Mouse (Mus musculus): Measurements from ENCODE around the gene Ak8.

Gene Ak8

DNA sequence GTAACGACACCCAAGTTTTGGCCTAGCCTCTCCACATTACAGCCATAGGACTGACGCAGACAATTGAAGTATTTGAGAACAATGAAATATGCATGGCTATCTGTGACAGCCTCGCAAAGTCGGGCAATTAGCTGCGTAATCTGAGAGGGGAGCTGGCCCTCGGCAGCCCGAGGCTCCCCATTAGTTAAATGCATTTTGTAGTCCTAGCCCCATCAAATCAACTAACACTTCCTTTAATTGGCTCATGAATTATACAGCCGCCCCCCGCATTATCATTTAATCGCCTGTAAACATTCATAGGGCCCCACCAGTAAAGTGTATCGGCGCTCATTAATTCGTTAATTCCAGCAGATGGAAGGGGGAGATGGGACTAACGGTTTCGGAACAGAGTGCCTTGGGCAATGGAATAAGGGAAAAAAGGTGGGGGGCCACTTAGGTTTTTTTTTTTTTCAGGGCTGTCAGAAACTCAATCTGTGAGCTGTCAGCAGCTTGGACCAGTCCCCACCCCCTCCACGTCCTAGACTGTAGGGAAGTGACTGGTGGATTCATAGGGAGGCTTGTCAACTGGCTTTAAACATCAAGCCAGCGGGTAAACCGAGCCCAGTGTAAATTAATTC, 97.6 kb downstream of the Ak8 start:
- no peak for DNase-seq

DNA sequence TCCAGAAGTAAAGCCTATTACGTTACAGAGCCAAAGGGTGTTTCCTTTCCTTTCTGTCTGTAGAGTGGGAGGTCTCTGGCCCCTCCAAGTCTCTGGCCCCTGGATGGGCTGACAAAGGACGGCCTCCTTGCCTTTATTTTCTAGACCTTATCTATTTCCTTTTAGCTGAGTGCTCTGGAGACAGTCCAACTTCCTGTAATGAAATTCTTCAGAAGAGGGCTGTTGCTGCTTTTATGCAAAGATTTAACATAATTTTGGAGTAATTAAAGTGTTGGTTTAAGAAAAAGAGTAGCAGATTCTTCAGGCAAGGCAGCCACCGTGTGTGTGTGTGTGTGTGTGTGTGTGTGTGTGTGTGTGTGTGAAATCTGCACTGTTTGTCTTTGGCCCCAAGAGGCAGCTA, 98.4 kb downstream of the Ak8 start:
- DNase-seq, result no peak

DNA sequence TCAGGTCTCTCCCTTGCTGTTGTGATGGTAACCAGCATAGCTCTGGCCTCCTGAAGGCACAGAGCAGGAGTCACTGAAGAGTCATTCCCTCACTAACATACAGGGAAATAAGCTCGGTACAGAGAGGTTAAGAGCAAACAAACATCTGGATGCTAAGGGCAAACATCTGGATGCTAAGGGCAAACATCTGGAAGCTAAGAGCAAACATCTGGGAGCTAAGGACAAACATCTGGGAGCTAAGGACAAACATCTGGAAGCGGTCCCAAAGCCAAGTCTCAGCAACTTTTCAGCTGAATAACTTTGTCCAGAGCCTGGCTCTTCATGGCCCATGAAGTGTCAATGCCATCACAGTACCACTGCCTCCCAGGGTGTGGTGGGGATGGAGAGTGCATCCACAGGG, 99.6 kb downstream of the Ak8 start:
- DNase-seq, result no peak

DNA sequence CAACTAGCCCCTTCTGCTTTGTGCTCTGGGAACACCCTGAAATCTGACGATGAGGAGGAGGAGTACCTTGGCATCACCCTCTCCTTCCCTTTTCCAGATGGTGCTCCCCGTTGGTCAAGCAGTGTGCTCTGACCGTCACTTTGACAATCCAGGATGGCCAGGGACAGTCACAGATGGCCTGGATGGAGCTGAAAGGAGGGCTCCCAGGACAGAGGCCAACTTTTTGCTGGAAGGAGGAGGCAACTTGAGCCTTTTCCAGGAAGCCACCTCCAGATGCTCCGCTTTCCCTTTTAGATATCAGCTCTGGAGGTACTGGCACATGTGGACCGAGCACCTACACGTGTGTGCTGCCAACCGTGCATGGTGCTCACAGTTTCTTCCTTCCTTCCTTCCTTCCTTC, 103.4 kb downstream of the Ak8 start:
- DNase-seq, result no peak

DNA sequence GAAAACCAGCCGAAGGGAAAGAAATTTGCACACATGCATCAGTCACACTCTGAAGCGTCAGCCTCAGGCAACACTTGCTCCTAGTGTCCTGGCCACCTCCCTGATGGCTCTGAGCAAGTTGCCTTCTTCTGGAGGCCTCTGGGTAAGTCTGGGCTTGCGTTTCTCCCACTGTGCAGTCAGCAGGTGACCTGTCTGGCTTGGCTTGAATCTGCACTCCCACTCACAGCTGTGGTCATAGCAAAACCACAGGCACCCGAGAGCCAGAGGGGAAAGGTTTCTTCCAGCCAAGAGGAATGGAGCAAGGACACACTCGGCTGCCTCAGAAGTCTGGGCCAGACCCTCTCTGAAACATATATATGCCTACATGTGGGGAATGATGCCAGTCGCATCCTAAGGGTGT, 108.9 kb downstream of the Ak8 start:
- no peak for DNase-seq

DNA sequence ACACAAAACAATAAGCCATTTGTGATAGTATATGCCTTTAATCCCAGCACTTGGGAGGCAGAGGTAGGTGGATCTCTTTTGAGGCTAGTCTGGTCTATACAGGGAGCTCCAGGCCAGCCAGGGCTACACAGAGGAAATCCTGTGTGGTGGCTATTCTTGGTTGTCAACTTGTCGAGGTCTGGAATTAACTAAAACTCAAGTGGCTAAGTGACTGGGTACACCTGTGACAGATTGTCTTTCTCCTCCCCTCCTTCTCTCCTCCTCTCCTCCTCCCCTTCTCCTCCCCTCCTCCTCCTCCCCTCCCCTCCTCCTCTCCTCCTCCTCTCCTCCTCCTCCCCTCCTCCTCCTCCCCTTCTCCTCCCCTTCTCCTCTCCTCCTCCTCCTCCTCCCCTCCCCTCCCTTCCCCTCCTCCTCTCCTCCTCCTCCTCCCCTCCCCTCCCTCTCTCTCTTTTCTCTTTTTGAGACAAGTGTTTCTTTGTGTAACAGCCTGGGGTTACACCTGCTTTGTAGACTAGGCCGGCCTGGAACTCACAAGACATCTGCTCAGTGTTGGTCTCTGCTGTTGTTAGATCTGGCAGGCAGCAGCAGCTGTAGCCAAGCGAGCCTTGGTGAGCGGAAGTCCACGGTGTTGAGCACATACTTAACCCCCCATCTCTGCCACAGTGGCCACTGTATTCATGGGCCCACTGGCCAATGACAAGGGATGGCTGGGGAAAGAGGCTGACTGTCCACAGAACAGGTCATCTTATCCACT, 110.5 kb downstream of the Ak8 start:
- peak; percentile 5 to 47 for DNase-seq

DNA sequence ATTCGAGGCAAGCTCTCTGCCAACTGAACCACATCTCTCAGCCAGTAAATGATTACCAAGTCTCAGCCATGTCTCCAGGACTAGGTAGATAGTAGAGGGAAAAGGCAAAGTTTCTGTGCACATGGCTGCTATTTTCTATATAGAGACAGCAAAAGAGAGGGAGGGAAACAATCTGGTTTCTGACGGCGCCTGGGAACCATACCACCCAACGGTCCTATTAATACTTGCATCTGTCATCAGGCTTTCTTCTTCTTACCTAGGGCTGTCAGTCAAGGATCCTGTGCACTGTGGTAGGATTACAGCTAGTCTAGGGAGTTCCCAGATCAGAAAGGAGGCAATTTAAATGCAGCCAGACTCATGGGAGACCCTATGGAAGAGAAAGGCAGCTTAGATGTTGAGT, 118.9 kb downstream of the Ak8 start:
- DNase-seq, result no peak

DNA sequence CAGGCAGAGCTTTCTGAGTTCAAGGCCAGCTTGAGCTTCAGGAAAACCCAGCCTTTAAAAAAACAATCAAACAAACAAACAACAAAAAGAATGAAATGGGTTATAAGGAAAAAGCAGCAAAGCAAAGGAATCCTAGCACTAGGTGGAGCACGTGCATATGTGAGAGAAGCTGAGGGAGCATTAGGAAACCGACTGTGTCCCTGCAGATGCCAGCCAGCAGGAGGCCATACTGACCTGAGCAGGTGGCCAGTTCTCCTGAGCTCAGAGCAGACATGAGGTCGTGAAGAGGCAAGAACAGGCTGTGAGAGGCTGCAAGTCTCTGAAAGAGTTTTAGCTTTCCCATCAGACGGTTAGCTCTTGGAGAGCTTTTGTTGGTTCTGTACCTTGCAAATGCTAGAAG, 129.3 kb downstream of the Ak8 start:
- DNase-seq, result no peak

DNA sequence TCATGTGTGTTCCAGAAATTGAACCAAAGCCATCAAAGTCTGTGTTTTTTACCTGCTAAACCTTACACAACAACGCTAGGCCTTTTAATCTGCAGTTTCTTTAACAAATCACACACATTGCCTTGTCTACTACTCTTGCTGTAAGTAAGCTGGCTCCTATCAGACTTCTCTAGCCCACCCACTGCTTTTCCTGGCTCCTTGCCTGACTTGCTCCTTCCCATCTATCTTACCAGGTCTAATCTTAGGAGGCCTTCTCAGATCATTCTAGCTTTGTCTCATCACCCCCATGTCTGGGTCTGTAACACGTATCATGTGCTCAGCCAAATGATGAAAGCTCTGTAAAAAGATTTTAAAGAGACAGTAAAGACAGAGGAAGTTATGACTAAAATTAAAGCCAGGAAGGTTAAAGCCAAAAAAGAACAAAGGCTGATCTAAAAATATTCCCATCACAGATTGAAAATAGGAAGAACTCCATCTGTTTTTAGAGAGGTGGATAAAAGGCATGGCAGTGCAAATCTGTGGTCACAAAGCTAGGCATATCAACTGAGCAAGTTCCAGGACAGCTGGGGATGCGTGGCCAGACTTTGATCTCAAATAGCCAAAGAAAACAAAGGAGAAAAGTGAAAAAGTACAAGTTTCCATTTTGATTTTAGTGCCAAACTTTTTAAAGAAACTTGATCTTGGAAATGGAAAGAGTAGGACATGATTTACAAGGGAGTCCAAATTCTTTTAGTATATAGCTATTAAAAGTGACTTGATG, 136.4 kb downstream of the Ak8 start:
- DNase-seq, result no peak

DNA sequence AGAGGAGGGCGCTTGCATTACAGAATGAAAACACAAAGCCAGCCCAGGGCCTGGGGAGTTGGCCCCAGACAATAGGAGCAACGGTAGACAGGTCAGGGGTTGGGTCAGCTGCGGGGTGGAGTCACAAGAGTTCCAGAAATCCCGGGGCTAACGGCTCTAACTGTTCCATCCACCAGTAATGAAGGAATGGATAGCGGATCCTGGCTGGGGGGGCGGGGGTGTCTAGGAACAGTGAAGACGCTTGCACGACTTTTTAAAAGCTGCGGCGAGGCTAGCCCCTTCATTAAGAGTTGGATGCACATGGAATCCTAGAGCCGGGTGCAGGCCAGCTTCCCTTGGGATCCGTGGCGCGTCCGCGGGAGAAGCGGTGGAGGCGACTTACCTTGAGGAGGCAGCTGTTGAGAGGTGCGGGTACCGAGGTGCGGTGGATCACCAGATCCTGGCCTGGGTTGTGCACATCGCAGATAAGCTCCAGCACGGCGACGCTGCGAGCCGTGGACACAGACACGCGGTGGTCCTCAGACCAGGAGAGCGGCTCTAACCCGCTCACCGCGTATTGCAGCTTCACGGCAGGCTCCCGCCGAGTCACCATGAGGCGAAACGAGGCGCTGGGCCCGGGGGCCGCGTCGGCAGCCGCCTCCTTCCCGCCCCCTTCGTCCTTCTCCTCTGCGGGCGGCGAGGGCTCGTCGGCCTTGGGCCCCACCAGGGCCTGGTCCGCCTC, 139.7 kb downstream of the Ak8 start:
- peak in 1 of 2 experiments; percentile 7 for DNase-seq

DNA sequence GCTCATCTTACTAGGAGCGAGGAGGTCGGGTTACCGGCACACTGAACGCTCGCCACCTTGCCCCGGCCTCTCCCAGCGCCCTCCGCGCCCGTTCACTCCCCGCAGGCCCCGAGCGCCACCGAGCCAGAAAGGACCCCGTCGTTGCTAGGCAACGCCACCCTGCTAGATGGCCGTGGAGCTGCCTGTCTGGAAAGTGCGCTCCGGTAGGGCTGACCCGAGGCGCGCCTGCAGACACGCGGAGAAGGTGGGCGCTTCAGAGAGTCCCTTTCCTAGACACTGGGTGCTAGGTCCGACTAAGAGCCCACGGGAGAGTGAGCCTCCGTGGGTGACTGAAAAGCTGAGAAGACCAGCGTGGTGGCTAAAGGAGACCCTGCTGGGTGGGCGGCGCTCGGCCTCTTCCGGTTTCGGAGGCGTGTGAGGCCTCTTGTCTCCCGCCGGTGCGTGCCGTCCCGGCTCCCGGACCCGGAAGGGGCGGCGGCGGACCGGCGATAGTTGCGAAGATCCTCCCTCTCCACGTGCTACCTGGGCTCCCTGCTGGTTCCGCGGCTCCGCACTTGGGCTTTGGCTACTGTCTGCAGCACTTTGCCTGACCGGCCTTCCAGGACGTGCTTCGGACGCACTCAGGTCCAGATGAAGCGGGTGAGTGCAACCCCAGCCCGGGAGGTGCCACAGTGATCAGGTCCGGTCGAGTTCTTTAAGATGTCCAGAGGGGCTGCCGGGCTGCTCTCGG, 140.4 kb downstream of the Ak8 start, which contains the start of the genes Gtf3c4 and Ddx31:
Gtf3c4 (minus strand) TSS at position 139 of the 730 bp plus-strand sequence.
Ddx31 (plus strand) TSS at position 185 of the 730 bp plus-strand sequence.
- peak; percentile 93 to 95 for DNase-seq

DNA sequence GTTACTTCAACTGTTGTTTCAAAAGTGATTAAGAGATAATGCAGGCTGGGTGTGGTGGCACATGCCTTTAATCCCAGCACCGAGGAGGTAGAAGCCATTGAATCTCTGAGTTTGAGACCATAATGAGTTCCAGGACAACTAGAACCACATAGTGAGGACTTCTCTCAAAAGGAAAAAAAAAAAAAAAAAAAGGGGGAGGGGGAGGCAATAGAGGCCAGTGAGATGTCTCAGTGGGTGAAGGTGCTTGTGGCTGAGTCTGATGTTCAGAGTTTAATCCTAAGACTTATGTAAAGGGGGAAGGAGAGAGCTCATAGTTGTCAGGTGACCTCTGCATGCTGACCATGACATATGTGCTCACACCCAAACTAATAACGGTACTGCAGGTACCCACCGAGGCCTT, 142.1 kb downstream of the Ak8 start:
- DNase-seq, result no peak

DNA sequence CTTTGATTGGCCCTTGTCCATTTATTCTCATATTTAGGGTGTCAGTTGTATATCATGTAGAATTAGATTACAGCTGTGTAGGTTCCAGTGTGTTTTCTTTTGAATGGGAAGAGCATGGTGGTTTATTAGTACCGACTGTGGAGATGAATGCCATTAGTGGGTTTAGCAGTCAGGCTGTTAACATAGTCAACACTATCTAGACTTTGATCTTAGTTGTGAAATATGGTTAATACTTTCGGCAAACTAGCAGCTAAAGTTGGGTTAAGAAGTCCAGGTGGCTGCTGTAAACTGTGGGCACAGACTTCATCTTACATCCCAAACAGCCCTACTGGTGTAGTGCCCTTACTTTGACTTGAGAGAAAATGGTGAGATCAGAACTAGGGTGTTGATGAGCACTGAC, 148.9 kb downstream of the Ak8 start:
- DNase-seq, result no peak

DNA sequence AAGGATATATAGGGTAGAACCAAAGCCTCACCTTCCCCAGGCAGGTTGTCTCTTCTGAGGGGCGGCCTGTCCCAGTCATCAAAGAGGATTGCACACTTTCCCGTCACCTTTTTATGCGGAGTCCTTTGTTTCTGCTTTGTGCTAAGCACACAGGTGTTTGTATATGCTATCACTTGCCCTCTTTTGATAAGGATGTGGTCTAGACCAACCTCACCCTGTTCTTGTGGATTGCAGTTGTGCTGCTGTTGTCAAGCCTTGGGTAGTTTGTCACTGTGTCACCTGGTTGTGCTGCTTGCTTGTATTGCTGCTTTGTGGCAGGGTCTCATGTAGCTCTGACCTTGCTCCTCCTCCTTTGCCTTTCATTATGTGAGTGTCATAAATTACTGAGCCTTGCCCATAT, 152.6 kb downstream of the Ak8 start:
- peak in 1 of 2 experiments; percentile 17 for DNase-seq

DNA sequence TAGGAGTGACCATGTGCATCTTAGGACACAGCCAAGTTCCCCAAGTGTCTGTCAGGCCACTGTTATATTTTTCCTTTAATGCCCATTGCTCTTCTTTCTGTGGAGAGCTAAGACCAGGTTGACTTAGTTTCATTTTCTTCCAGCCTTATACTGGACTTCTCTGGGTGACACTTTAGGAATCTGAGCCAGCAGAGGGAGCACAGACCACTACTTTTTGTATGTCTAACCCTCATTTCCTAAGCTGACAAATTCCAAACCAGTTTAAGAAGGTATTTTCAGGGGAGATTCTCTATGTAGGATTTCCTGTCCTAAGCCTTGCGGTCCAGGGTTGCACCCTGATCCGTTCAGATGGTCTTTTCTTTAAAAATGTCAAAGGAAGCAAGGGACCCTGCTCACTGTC, 155.8 kb downstream of the Ak8 start:
- no peak for DNase-seq

DNA sequence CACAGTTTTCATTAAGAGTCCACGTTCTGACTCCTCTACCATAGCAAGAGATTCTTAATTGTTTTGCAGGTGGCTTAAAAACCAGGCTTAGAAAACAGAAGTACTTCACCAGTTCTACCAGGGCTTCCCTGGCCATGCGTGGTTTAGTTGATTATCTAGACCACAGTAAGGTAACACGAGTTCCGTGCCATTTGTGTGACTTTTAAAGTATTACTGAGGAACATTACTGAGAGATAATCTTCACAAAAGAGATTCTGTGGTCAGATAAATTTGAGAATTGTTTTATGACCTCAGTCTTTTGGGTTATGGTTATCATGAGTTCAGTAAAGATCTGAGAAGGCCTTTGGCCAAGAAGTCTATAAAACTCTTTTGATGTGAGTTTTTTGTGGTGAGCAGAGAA, 159.3 kb downstream of the Ak8 start:
- DNase-seq, result no peak

DNA sequence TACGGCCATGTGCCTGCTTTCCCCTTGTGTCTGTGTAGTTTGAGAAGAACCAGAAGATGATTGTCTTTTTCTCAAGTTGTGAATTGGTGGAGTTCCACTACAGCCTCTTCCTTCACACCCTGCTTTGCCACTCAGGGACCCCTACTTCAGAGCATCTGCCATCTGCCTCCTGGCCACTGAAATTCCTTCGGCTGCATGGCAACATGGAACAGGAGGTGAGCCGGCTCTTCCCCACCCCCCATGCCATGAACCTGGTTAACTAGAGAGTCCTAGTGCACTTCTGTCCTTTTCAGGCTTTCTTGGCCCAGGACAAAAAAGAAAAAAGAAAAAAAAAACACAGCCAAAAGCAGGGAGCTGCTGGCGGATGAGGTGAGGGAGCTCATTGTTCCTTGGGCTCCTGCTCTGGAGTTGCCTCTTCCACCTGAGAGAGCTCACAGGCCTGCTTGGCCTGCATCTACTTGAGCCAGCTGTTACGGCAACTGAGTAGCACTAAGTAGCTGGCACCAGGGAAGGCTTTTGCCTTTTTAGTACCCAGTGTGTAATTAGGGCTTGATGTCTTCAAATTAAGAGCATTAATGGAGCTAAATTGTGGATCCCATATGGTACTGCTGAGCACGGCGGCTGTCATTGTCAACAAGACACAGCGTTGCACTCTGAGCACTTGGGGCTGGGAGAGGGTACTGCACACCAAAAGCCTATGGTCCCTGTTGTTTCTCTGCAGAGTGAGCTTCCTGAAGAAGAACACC, 160.9 kb downstream of the Ak8 start:
- DNase-seq, result no peak

Data from thymus, postnatal 36 days (tissue).